Mouse (Mus musculus): Measurements from ENCODE around the gene Taok1. TPM values are rescaled to one million over a fixed set of nuclear protein-coding genes. Genes with fewer than 3 reads are reported as not detected.

Taok1 gene
- polyA plus RNA-seq, 1 experiment from 2014 or later: 37.5 TPM

GRCm38 (mm10) chr11:77488771-77489581 lies 118.6 kb downstream of the Taok1 start:
- no peak for ATAC-seq (ENCODE audit: low FRiP score, low TSS enrichment)
- peak overlapping the region; percentile 93 for H3K27ac ChIP-seq (replicated peaks; ENCODE audit: low read depth, low read length)

GRCm38 (mm10) chr11:77486798-77487197 lies 120.8 kb downstream of the Taok1 start:
- Histone ChIP-seq H3K36me3 (ENCODE audit: control insufficient read depth, insufficient read depth, low read length) (no peaks in the 10 kb centered on the region), H3K27ac (replicated peaks; ENCODE audit: low read depth, low read length) (peak overlapping the region; percentile 37), H3K4me1 (ENCODE audit: control insufficient read depth, insufficient read depth, low read length) (peaks cover 68% of the 10 kb centered on the region), H3K9ac (replicated peaks; ENCODE audit: low read length) (no peak overlapping the region; the same call in 1 of the 2 replicates), H3K4me2 (ENCODE audit: low read length) (peak overlapping the region; percentile 81), H3K27me3 (ENCODE audit: control insufficient read depth, insufficient read depth, low read length) (no peaks in the 10 kb centered on the region), H3K4me3 (replicated peaks; ENCODE audit: low read depth, low read length) (no peak overlapping the region), H3K9me3 (ENCODE audit: control insufficient read depth, low read length) (no peaks in the 10 kb centered on the region)
- no peak for ATAC-seq (ENCODE audit: low FRiP score, low TSS enrichment)
- WGBS: 52% methylated on average over 5 of the region's 5 CpGs
- DNase-seq: peak; percentile 66

More at GRCm38 (mm10) chr11:77488771-77489581, 118.6 kb downstream of the Taok1 start:
- Histone ChIP-seq H3K4me1 (ENCODE audit: control insufficient read depth, insufficient read depth, low read length) (peaks cover 59% of the 10 kb centered on the region), H3K27me3 (ENCODE audit: control insufficient read depth, insufficient read depth, low read length) (no peaks in the 10 kb centered on the region), H3K4me3 (replicated peaks; ENCODE audit: low read depth, low read length) (peak overlapping the region; percentile 95), H3K36me3 (ENCODE audit: control insufficient read depth, insufficient read depth, low read length) (no peaks in the 10 kb centered on the region), H3K9me3 (ENCODE audit: control insufficient read depth, low read length) (no peaks in the 10 kb centered on the region), H3K4me2 (ENCODE audit: low read length) (peak overlapping the region; percentile 81), H3K9ac (replicated peaks; ENCODE audit: low read length) (peak overlapping the region; percentile 98)
- peak; percentile 71 for DNase-seq
- WGBS: 2% methylated on average over 53 of the region's 55 CpGs

- DNase-seq (peak; percentile 44), ATAC-seq (ENCODE audit: low FRiP score, low TSS enrichment) (no peak)
- Histone ChIP-seq H3K27ac (replicated peaks; ENCODE audit: low read depth, low read length) (0 out of 2 replicates have a peak overlapping the region, but pooled peaks have one; percentile 3), H3K27me3 (ENCODE audit: control insufficient read depth, insufficient read depth, low read length) (no peaks in the 10 kb centered on the region), H3K4me2 (ENCODE audit: low read length) (peak overlapping the region; percentile 81; the same call in 1 of the 2 replicates), H3K9me3 (ENCODE audit: control insufficient read depth, low read length) (no peaks in the 10 kb centered on the region), H3K36me3 (ENCODE audit: control insufficient read depth, insufficient read depth, low read length) (no peaks in the 10 kb centered on the region), H3K4me1 (ENCODE audit: control insufficient read depth, insufficient read depth, low read length) (peaks cover 57% of the 10 kb centered on the region), H3K9ac (replicated peaks; ENCODE audit: low read length) (peak overlapping the region; percentile 4), H3K4me3 (replicated peaks; ENCODE audit: low read depth, low read length) (no peak overlapping the region)
- WGBS: 56% methylated on average over 6 of the region's 6 CpGs
These were observed 122.4 kb downstream of the Taok1 start for GRCm38 (mm10) chr11:77485229-77485628.

GRCm38 (mm10) chr11:77483510-77484255 lies 123.9 kb downstream of the Taok1 start:
- Histone ChIP-seq H3K4me2 (ENCODE audit: low read length) (no peak overlapping the region), H3K4me1 (ENCODE audit: control insufficient read depth, insufficient read depth, low read length) (peaks cover 55% of the 10 kb centered on the region), H3K27ac (replicated peaks; ENCODE audit: low read depth, low read length) (no peak overlapping the region), H3K9me3 (ENCODE audit: control insufficient read depth, low read length) (no peaks in the 10 kb centered on the region), H3K36me3 (ENCODE audit: control insufficient read depth, insufficient read depth, low read length) (no peaks in the 10 kb centered on the region), H3K9ac (replicated peaks; ENCODE audit: low read length) (no peak overlapping the region), H3K27me3 (ENCODE audit: control insufficient read depth, insufficient read depth, low read length) (no peaks in the 10 kb centered on the region), H3K4me3 (replicated peaks; ENCODE audit: low read depth, low read length) (no peak overlapping the region)
- no peak for DNase-seq
- no peak for ATAC-seq (ENCODE audit: low FRiP score, low TSS enrichment)
- 78% methylated on average over 11 of the region's 11 CpGs for WGBS

- no peak for ATAC-seq (ENCODE audit: low FRiP score, low TSS enrichment)
- 80% methylated on average over 3 of the region's 3 CpGs for WGBS
- H3K4me3 ChIP-seq (replicated peaks; ENCODE audit: low read depth, low read length): no peak overlapping the region
- H3K9ac ChIP-seq (replicated peaks; ENCODE audit: low read length): no peak overlapping the region
- DNase-seq: no peak
- H3K9me3 ChIP-seq (ENCODE audit: control insufficient read depth, low read length): no peaks in the 10 kb centered on the region
- H3K27ac ChIP-seq (replicated peaks; ENCODE audit: low read depth, low read length): no peak overlapping the region
- H3K36me3 ChIP-seq (ENCODE audit: control insufficient read depth, insufficient read depth, low read length): no peaks in the 10 kb centered on the region
- peaks cover 50% of the 10 kb centered on the region for H3K4me1 ChIP-seq (ENCODE audit: control insufficient read depth, insufficient read depth, low read length)
- H3K27me3 ChIP-seq (ENCODE audit: control insufficient read depth, insufficient read depth, low read length): no peaks in the 10 kb centered on the region
- no peak overlapping the region for H3K4me2 ChIP-seq (ENCODE audit: low read length)
These were observed 124.6 kb downstream of the Taok1 start for GRCm38 (mm10) chr11:77483043-77483442.

Other genes starting within 250 kb of the Taok1 start
- 0.26 and 0.32 TPM in 2 replicates for gene Coro6, start 145.4 kb downstream of the Taok1 start, polyA plus RNA-seq (2014; fragmentation: Nextera tagmentation; extraction: Ambion mirVana)
- gene Ankrd13b, start 118.1 kb downstream of the Taok1 start, polyA plus RNA-seq (2014; fragmentation: Nextera tagmentation; extraction: Ambion mirVana): 42.6 and 43.7 TPM in 2 replicates
- gene Git1, start 114.3 kb downstream of the Taok1 start, polyA plus RNA-seq (2014; fragmentation: Nextera tagmentation; extraction: Ambion mirVana): 23.1 and 25.1 TPM in 2 replicates
- 1.8 and 2.0 TPM in 2 replicates for gene Abhd15, start 92.7 kb downstream of the Taok1 start, polyA plus RNA-seq (2014; fragmentation: Nextera tagmentation; extraction: Ambion mirVana)
- 11.7 and 12.0 TPM in 2 replicates for gene Trp53i13, start 91.8 kb downstream of the Taok1 start, polyA plus RNA-seq (2014; fragmentation: Nextera tagmentation; extraction: Ambion mirVana)
- not detected in 2 replicates for gene Gm10392, start 88.6 kb downstream of the Taok1 start, polyA plus RNA-seq (2014; fragmentation: Nextera tagmentation; extraction: Ambion mirVana)
- gene Nufip2, start 78.3 kb upstream of the Taok1 start, polyA plus RNA-seq (2014; fragmentation: Nextera tagmentation; extraction: Ambion mirVana): 6.2 and 6.8 TPM in 2 replicates
- 0.41 and 0.69 TPM in 2 replicates for gene Cryba1, start 117.5 kb upstream of the Taok1 start, polyA plus RNA-seq (2014; fragmentation: Nextera tagmentation; extraction: Ambion mirVana)
- gene Myo18a, start 155.4 kb upstream of the Taok1 start, polyA plus RNA-seq (2014; fragmentation: Nextera tagmentation; extraction: Ambion mirVana): 42.3 and 49.7 TPM in 2 replicates
- 1.0 and 1.6 TPM in 2 replicates for gene Gm10277, start 179.9 kb upstream of the Taok1 start, polyA plus RNA-seq (2014; fragmentation: Nextera tagmentation; extraction: Ambion mirVana)

Data from midbrain, embryonic 14.5 days (tissue).